Mouse (Mus musculus): ENCODE measurements around the gene Slc26a3.
"Not testable (repeated sequence)": the region's sequence is repeated elsewhere in the genome, so short reads cannot be mapped to it uniquely, and the experiment has no call there.

Slc26a3 gene

GRCm38 (mm10) chr12:31421901-31422574 lies 31.4 kb downstream of the Slc26a3 start:
- DNase-seq (ENCODE audit: low spot score in 2 of 2), result no peak

- DNase-seq (ENCODE audit: low spot score in 2 of 2), result no peak
Measured at GRCm38 (mm10) chr12:31437791-31438190, 47.1 kb downstream of the Slc26a3 start.

GRCm38 (mm10) chr12:31439612-31440011 lies 48.9 kb downstream of the Slc26a3 start:
- DNase-seq (ENCODE audit: low spot score in 2 of 2), result no peak

GRCm38 (mm10) chr12:31444131-31444546 lies 53.5 kb downstream of the Slc26a3 start:
- DNase-seq (ENCODE audit: low spot score in 2 of 2), result no peak

- DNase-seq (ENCODE audit: low spot score in 2 of 2), result no peak
Measured at GRCm38 (mm10) chr12:31444827-31445226, 54.2 kb downstream of the Slc26a3 start.

GRCm38 (mm10) chr12:31449341-31449740 lies 58.7 kb downstream of the Slc26a3 start:
- DNase-seq (ENCODE audit: low spot score in 2 of 2), result no peak

- no peak for DNase-seq (ENCODE audit: low spot score in 2 of 2)
Measured at GRCm38 (mm10) chr12:31456271-31456670, 65.6 kb downstream of the Slc26a3 start.

- DNase-seq (ENCODE audit: low spot score in 2 of 2), result no peak
Measured at GRCm38 (mm10) chr12:31458474-31458873, 67.8 kb downstream of the Slc26a3 start.

GRCm38 (mm10) chr12:31460270-31460669 lies 69.6 kb downstream of the Slc26a3 start:
- not testable (repeated sequence) for DNase-seq (ENCODE audit: low spot score in 2 of 2)

- DNase-seq (ENCODE audit: low spot score in 2 of 2), result no peak
Measured at GRCm38 (mm10) chr12:31461371-31461770, 70.7 kb downstream of the Slc26a3 start.

- no peak for DNase-seq (ENCODE audit: low spot score in 2 of 2)
Measured at GRCm38 (mm10) chr12:31462615-31463014, 71.9 kb downstream of the Slc26a3 start.

GRCm38 (mm10) chr12:31478182-31478581 lies 87.5 kb downstream of the Slc26a3 start:
- DNase-seq (ENCODE audit: low spot score in 2 of 2), result not testable (repeated sequence)

GRCm38 (mm10) chr12:31486431-31486830 lies 95.8 kb downstream of the Slc26a3 start:
- DNase-seq (ENCODE audit: low spot score in 2 of 2), result no peak

GRCm38 (mm10) chr12:31498936-31499313 lies 108.3 kb downstream of the Slc26a3 start:
- peak in 1 of 2 experiments; percentile 22 for DNase-seq (ENCODE audit: low spot score in 2 of 2)

GRCm38 (mm10) chr12:31499314-31500131 lies 108.9 kb downstream of the Slc26a3 start, which contains the start of gene Cbll1:
Gene Cbll1, minus strand, starts transcription at chr12:31499616.
- peak; percentile 86 to 94 for DNase-seq (ENCODE audit: low spot score in 2 of 2)

- DNase-seq (ENCODE audit: low spot score in 2 of 2), result no peak
Measured at GRCm38 (mm10) chr12:31500196-31500595, 109.5 kb downstream of the Slc26a3 start.

- no peak for DNase-seq (ENCODE audit: low spot score in 2 of 2)
Measured at GRCm38 (mm10) chr12:31501266-31501665, 110.6 kb downstream of the Slc26a3 start.

GRCm38 (mm10) chr12:31503211-31503610 lies 112.5 kb downstream of the Slc26a3 start:
- no peak for DNase-seq (ENCODE audit: low spot score in 2 of 2)

- peak in 1 of 2 experiments; percentile 51 for DNase-seq (ENCODE audit: low spot score in 2 of 2)
Measured at GRCm38 (mm10) chr12:31507718-31508364, 117.2 kb downstream of the Slc26a3 start.

GRCm38 (mm10) chr12:31508496-31508895 lies 117.8 kb downstream of the Slc26a3 start:
- DNase-seq (ENCODE audit: low spot score in 2 of 2), result no peak

- DNase-seq (ENCODE audit: low spot score in 2 of 2), result no peak
Measured at GRCm38 (mm10) chr12:31511218-31511617, 120.5 kb downstream of the Slc26a3 start.

GRCm38 (mm10) chr12:31512634-31513411 lies 122.2 kb downstream of the Slc26a3 start:
- no peak for DNase-seq (ENCODE audit: low spot score in 2 of 2)

Data from left cerebral cortex, adult 9 months (tissue).